8 mouse cellular contexts compared by ENCODE assay signal in genomic region chr3:93520330-93521193, GRCm38 (mm10). TPM values are rescaled to one million over a fixed set of nuclear protein-coding genes. Genes with fewer than 3 reads are reported as not detected.
A peak's percentile ranks its signal among the peaks of the same experiment; 100 is the strongest.
DNase-seq lines count a peak whose midpoint lies in the region; ATAC-seq and TF ChIP-seq lines count a peak whose summit lies in the region.

Gene S100a11 (plus strand): TSS chr3:93520488.

- H3K4me3 ChIP-seq in forebrain, embryonic 14.5 days (ENCODE audit: low read depth, low read length), result peak within 1 kb of the TSS; percentile 39
- H3K4me3 ChIP-seq in spleen, adult 2 months (ENCODE audit: extremely low read depth, insufficient read depth, insufficient read length), result peak within 1 kb of the TSS; percentile 69

- 0 out of 2 replicates have a peak, but pooled peaks cover 2% of the 10 kb centered on the region for H3K4me1 ChIP-seq in forebrain, embryonic 14.5 days (ENCODE audit: control insufficient read depth, insufficient read depth, low read length)
- H3K4me1 ChIP-seq in spleen, adult 2 months (ENCODE audit: control insufficient read depth, insufficient read depth, insufficient read length), result peaks cover 2% of the 10 kb centered on the region; the same call in 1 of the 2 replicates

- peak within 1 kb of the TSS; percentile 60 for H3K9ac ChIP-seq in forebrain, embryonic 14.5 days (ENCODE audit: low read length)

- H3K27me3 ChIP-seq in forebrain, embryonic 14.5 days (replicated peaks; ENCODE audit: control insufficient read depth, insufficient read depth, low read length), result no peaks in the 10 kb centered on the region
- no peaks in the 10 kb centered on the region for H3K27me3 ChIP-seq in spleen, adult 2 months (ENCODE audit: control insufficient read depth, insufficient read depth, low read length)

- TF ChIP-seq POLR2A in spleen, adult 2 months (IDR thresholded peaks at IDR 0.05; ENCODE audit: low read depth, low read length), result peak; percentile 30; the same call in 1 of the 2 replicates

- intact Hi-C loops in left cerebral cortex, postnatal 4 days (cut with DNase I), result no loop called here

- TF ChIP-seq CTCF in spleen, adult 2 months (IDR thresholded peaks at IDR 0.05; ENCODE audit: extremely low read depth, insufficient read depth, insufficient read length, insufficient replicate concordance), result no peak

- no peak within 1 kb of the TSS for H3K27ac ChIP-seq in forebrain, embryonic 14.5 days (ENCODE audit: low read depth, low read length)
- H3K27ac ChIP-seq in spleen, adult 2 months (ENCODE audit: insufficient read depth, low read length), result peak within 1 kb of the TSS; percentile 60

- peak; percentile 85 for ATAC-seq in forebrain, embryonic 14.5 days

- no peaks in the 10 kb centered on the region for H3K36me3 ChIP-seq in forebrain, embryonic 14.5 days (ENCODE audit: control insufficient read depth, insufficient read depth, low read length)
- peaks cover 2% of the 10 kb centered on the region; the same call in 1 of the 2 replicates for H3K36me3 ChIP-seq in spleen, adult 2 months (ENCODE audit: control insufficient read depth, insufficient read depth, low read length)

- peak within 1 kb of the TSS; percentile 79 for H3K4me2 ChIP-seq in forebrain, embryonic 14.5 days (ENCODE audit: low read length)

- under 1% methylated on average over 38 of the region's 38 CpGs for WGBS in forebrain, embryonic 14.5 days
- WGBS in spleen, adult 2 months, result 1% methylated on average over 38 of the region's 38 CpGs

- H3K9me3 ChIP-seq in forebrain, embryonic 14.5 days (replicated peaks; ENCODE audit: control insufficient read depth, low read length), result no peaks in the 10 kb centered on the region

- DNase-seq in ES-CJ7 (ENCODE audit: low read depth, low spot score), result peak; percentile 62
- peak; percentile 74 for DNase-seq in adrenal gland, postnatal 14 days
- DNase-seq in forebrain, embryonic 14.5 days (ENCODE audit: low spot score), result peak; percentile 52
- DNase-seq in heart, postnatal 4 days, result peak; percentile 68
- DNase-seq in left cerebral cortex, postnatal 4 days, result peak; percentile 21
- peak; percentile 66 for DNase-seq in mesoderm, embryonic 11.5 days (ENCODE audit: low read depth, low spot score)
- peak in 1 of 2 experiments; percentile 56 for DNase-seq in spleen, adult 2 months (ENCODE audit: low read depth in 1 of 2, low spot score in 2 of 2)
- DNase-seq in cerebellum, adult 11-12 months, result no peak

RNA-seq across cellular contexts. Expression of gene S100a11, which starts in this region (rescaled TPM):
- total RNA-seq in adrenal gland, postnatal 14 days (2021), result 217 and 219 TPM in 2 replicates
- polyA plus RNA-seq in forebrain, embryonic 14.5 days (2014; fragmentation: Nextera tagmentation; extraction: Ambion mirVana), result 140 and 148 TPM in 2 replicates
- total RNA-seq in heart, postnatal 4 days (2021), result 100 to 1,000 TPM; 243 to 300 TPM
- total RNA-seq in left cerebral cortex, postnatal 4 days (2021), result 10 to 100 TPM; 33.3 to 35.2 TPM
- 69.2 and 72.5 TPM in 2 replicates for polyA plus RNA-seq in spleen, adult 2 months (2012; rRNA removed)
